Mouse (Mus musculus) MEL (cell line): ENCODE results near the gene Klrd1. TPM values are rescaled to one million over a fixed set of nuclear protein-coding genes. Genes with fewer than 3 reads are reported as not detected.

Experiments
- DNase-seq: peaks from one replicate; pipeline ENCODE4 v3.0.0; 2011; ENCODE audit warnings: low read depth, low spot score
- H3K27ac ChIP-seq: 2 replicates; pipeline ENCODE4 v1.5.1; 2012; ENCODE audit warnings: low read depth, mild to moderate bottlenecking, control low read depth, low read length, moderate library complexity; ENCODE audit not compliant: control insufficient read depth
- H3K27me3 ChIP-seq, 2 experiments: fragments of 150-350 bp in 1 of 2; sonication (generic) in 1 of 2; 2 replicates each; pipeline ENCODE4 v1.6.1; 2012; ENCODE audit warnings: low read length in 2 of 2, mild to moderate bottlenecking in 2 of 2, improper control_type of control experiment in 1 of 2, moderate library complexity in 1 of 2; ENCODE audit not compliant: insufficient read depth in 2 of 2, control insufficient read depth in 1 of 2
- H3K36me3 ChIP-seq, 2 experiments: 2 replicates each; pipeline ENCODE4 v1.6.1; 2012 to 2014; ENCODE audit warnings: low read length in 2 of 2, improper control_type of control experiment in 1 of 2, inconsistent platforms in 1 of 2, mild to moderate bottlenecking in 1 of 2; ENCODE audit not compliant: insufficient read depth in 2 of 2, control insufficient read depth in 1 of 2
- H3K4me1 ChIP-seq, 2 experiments: fragments of 150-350 bp in 1 of 2; sonication (generic) in 1 of 2; 2 replicates each; pipeline ENCODE4 v1.6.1; 2012; ENCODE audit warnings: low read length in 2 of 2, improper control_type of control experiment in 1 of 2, mild to moderate bottlenecking in 1 of 2; ENCODE audit not compliant: insufficient read depth in 2 of 2, control insufficient read depth in 1 of 2
- H3K4me3 ChIP-seq, 2 experiments: fragments of 150-350 bp in 1 of 2; sonication (generic) in 1 of 2; 2 replicates each; pipeline ENCODE4 v1.5.1; 2012; ENCODE audit warnings: low read depth in 2 of 2, low read length in 2 of 2, mild to moderate bottlenecking in 2 of 2, moderate library complexity in 2 of 2, control low read depth in 1 of 2, improper control_type of control experiment in 1 of 2; ENCODE audit not compliant: control insufficient read depth in 1 of 2, insufficient read depth in 1 of 2
- H3K79me2 ChIP-seq: 2 replicates; pipeline ENCODE4 v1.6.1; 2012; ENCODE audit warnings: mild to moderate bottlenecking, low read length, moderate library complexity; ENCODE audit not compliant: control insufficient read depth, poor library complexity, insufficient read depth
- H3K9ac ChIP-seq: 2 replicates; pipeline ENCODE4 v1.6.1; 2012; ENCODE audit warnings: low read depth, mild to moderate bottlenecking, control low read depth, low read length, moderate library complexity; ENCODE audit not compliant: control insufficient read depth, poor library complexity, severe bottlenecking
- H3K9me3 ChIP-seq: fragments of 150-350 bp; sonication (generic); replicated peaks from 2 replicates; pipeline ENCODE4 v1.6.1; 2012; ENCODE audit warnings: mild to moderate bottlenecking, low read length, improper control_type of control experiment, moderate library complexity; ENCODE audit not compliant: insufficient read depth
- BHLHE40 ChIP-seq: IDR thresholded peaks from 2 replicates; pipeline ENCODE4 v1.6.1; 2012; ENCODE audit warnings: low read depth, mild to moderate bottlenecking, inconsistent platforms, low read length, improper control_type of control experiment, borderline replicate concordance
- CHD2 ChIP-seq: IDR thresholded peaks from 2 replicates; pipeline ENCODE4 v1.6.1; 2011; ENCODE audit warnings: low read length, improper control_type of control experiment
- CTCF ChIP-seq, 3 experiments: IDR thresholded peaks in 2 of 3; conservative IDR thresholded peaks in 1 of 3; 2 replicates each; pipeline ENCODE4 v1.5.1; 2011 to 2012; ENCODE audit warnings: low read length in 3 of 3, low read depth in 2 of 3, mild to moderate bottlenecking in 2 of 3, improper control_type of control experiment in 1 of 3, inconsistent platforms in 1 of 3, mixed read lengths in 1 of 3, moderate library complexity in 1 of 3; ENCODE audit not compliant: control insufficient read depth in 1 of 3, insufficient read depth in 1 of 3, poor library complexity in 1 of 3, severe bottlenecking in 1 of 3
- EP300 ChIP-seq, 2 experiments: IDR thresholded peaks; 2 replicates each; pipeline ENCODE4 v1.6.1; 2011; ENCODE audit warnings: improper control_type of control experiment in 2 of 2, low read length in 2 of 2, low read depth in 1 of 2, mild to moderate bottlenecking in 1 of 2
- HCFC1 ChIP-seq: IDR thresholded peaks from 2 replicates; pipeline ENCODE4 v1.6.1; 2012; ENCODE audit warnings: low read depth, mild to moderate bottlenecking, inconsistent platforms, low read length, improper control_type of control experiment, moderate library complexity
- MAX ChIP-seq: IDR thresholded peaks from 2 replicates; pipeline ENCODE4 v1.6.1; 2011; ENCODE audit warnings: low read length, improper control_type of control experiment
- MAZ ChIP-seq: IDR thresholded peaks from 2 replicates; pipeline ENCODE4 v1.6.1; 2012; ENCODE audit warnings: low read depth, mild to moderate bottlenecking, inconsistent platforms, low read length, improper control_type of control experiment
- MYB ChIP-seq: IDR thresholded peaks from 2 replicates; pipeline ENCODE4 v1.6.1; 2011; ENCODE audit warnings: mild to moderate bottlenecking, low read depth, low read length, improper control_type of control experiment
- MYC ChIP-seq: IDR thresholded peaks from 2 replicates; pipeline ENCODE4 v1.6.1; 2011; ENCODE audit warnings: low read depth, mild to moderate bottlenecking, low read length, improper control_type of control experiment, moderate library complexity
- NELFE ChIP-seq: IDR thresholded peaks from 2 replicates; pipeline ENCODE4 v1.6.1; 2011; ENCODE audit warnings: low read depth, low read length, improper control_type of control experiment
- NRF1 ChIP-seq: IDR thresholded peaks from 2 replicates; pipeline ENCODE4 v1.6.1; 2014; ENCODE audit warnings: low read depth, mild to moderate bottlenecking, inconsistent platforms, low read length, improper control_type of control experiment, moderate library complexity; ENCODE audit not compliant: poor library complexity, insufficient read depth, severe bottlenecking
- POLR2A ChIP-seq, 2 experiments: IDR thresholded peaks; 2 replicates each; pipeline ENCODE4 v1.6.1; 2011 to 2012; ENCODE audit warnings: low read length in 2 of 2, mild to moderate bottlenecking in 2 of 2, control low read depth in 1 of 2, improper control_type of control experiment in 1 of 2, low read depth in 1 of 2, moderate library complexity in 1 of 2; ENCODE audit not compliant: control insufficient read depth in 1 of 2, insufficient read depth in 1 of 2, poor library complexity in 1 of 2
- POLR2AphosphoS2 ChIP-seq: IDR thresholded peaks from 2 replicates; pipeline ENCODE4 v1.6.1; 2011; ENCODE audit warnings: low read length, improper control_type of control experiment
- POLR2AphosphoS5 ChIP-seq: IDR thresholded peaks from 2 replicates; pipeline ENCODE4 v1.6.1; 2012; ENCODE audit warnings: low read depth, borderline replicate concordance, mild to moderate bottlenecking, inconsistent platforms, low read length, moderate library complexity, mixed read lengths
- RAD21 ChIP-seq: IDR thresholded peaks from 2 replicates; pipeline ENCODE4 v1.6.1; 2011; ENCODE audit warnings: mild to moderate bottlenecking, low read depth, low read length, improper control_type of control experiment
- SIN3A ChIP-seq: IDR thresholded peaks from 2 replicates; pipeline ENCODE4 v1.6.1; 2012; ENCODE audit warnings: low read length, improper control_type of control experiment, inconsistent platforms
- SMC3 ChIP-seq: IDR thresholded peaks from 2 replicates; pipeline ENCODE4 v1.6.1; 2011; ENCODE audit warnings: low read depth, low read length, improper control_type of control experiment
- TAL1 ChIP-seq: IDR thresholded peaks from 2 replicates; pipeline ENCODE4 v1.6.1; 2012; ENCODE audit warnings: mild to moderate bottlenecking, inconsistent platforms, low read length, moderate library complexity, mixed read lengths
- TBP ChIP-seq: IDR thresholded peaks from 2 replicates; pipeline ENCODE4 v1.8.0; 2011; ENCODE audit warnings: low read depth, low read length, improper control_type of control experiment
- UBTF ChIP-seq: IDR thresholded peaks from 2 replicates; pipeline ENCODE4 v1.6.1; 2012; ENCODE audit warnings: low read depth, mild to moderate bottlenecking, inconsistent platforms, low read length, improper control_type of control experiment, moderate library complexity, borderline replicate concordance; ENCODE audit not compliant: insufficient read depth
- USF1 ChIP-seq: IDR thresholded peaks from 2 replicates; pipeline ENCODE4 v1.6.1; 2014; ENCODE audit warnings: low read depth, mild to moderate bottlenecking, inconsistent platforms, low read length, improper control_type of control experiment, moderate library complexity
- ZNF384 ChIP-seq: IDR thresholded peaks from 2 replicates; pipeline ENCODE4 v1.6.1; 2012; ENCODE audit warnings: low read depth, mild to moderate bottlenecking, inconsistent platforms, low read length, improper control_type of control experiment
- polyA plus RNA-seq, 2 experiments: library from polyadenylated mRNA; stranded (reverse) in 1 of 2; unstranded in 1 of 2; fragments of >175 nt in 1 of 2; fragments of >200 nt in 1 of 2; gene quantifications; 2 replicates each; pipeline versions ENCODE4 v1.2.1 to v1.2.4; 2012; ENCODE audit warnings: low replicate concordance in 2 of 2, low read depth in 1 of 2; ENCODE audit not compliant: insufficient read length in 2 of 2, insufficient read depth in 1 of 2, missing spikeins in 1 of 2
- total RNA-seq: library from RNA; depleted of rRNA; stranded (reverse); fragments of 300-350 nt; gene quantifications from 2 replicates; pipeline ENCODE4 v1.2.3, GENCODE M21; 2012

The Klrd1 gene
- total and polyA plus RNA-seq, 3 experiments, result not detected

DNA sequence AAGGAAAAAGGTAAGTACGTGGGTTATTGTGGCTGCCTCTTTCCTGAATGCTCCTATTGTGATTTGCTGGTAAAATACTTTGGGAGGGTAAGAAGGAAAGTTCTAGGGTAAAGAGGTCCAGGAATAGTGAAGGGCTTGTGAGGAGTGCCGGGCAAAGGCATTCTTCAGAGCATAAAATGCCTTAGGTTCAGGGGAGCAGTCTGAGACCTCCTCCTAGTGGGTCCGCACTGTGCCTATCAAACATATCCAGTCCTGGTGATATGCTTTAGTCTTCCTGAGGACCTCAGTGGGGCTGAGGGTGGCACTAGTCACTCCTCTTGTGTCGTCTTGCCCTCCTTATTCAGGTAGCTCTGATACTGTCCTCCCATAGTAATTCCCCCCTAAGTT, 31.9 kb upstream of the Klrd1 start:
- Histone ChIP-seq H3K36me3 (peaks cover 0 to 18% of the 10 kb centered on the region in 2 experiments; a peak in 2 of 4 replicates), H3K79me2 (no peaks in the 10 kb centered on the region), H3K9me3 (no peaks in the 10 kb centered on the region), H3K4me1 (peaks cover 15 to 20% of the 10 kb centered on the region in 2 experiments), H3K4me3 (peak overlapping the region in 1 of 2 experiments; percentile 35; a peak in 2 of 4 replicates), H3K27ac (no peak overlapping the region), H3K9ac (peak overlapping the region; percentile 45; the same call in 1 of the 2 replicates), H3K27me3 (peaks cover 0 to 3% of the 10 kb centered on the region in 2 experiments; a peak in 3 of 4 replicates)
- DNase-seq, result no peak
- no peak for TF ChIP-seq ZNF384
- no peak for TF ChIP-seq TBP
- no peak for TF ChIP-seq RAD21
- no peak for TF ChIP-seq MAZ
- TF ChIP-seq MYC, result no peak
- no peak for TF ChIP-seq BHLHE40
- no peak for TF ChIP-seq POLR2A (IDR thresholded peaks at IDR 0.05; ENCODE audit: control insufficient read depth in 1 of 2, insufficient read depth in 1 of 2, low read depth in 1 of 2, low read length in 2 of 2, poor library complexity in 1 of 2)

- peaks cover 0 to 2% of the 10 kb centered on the region in 2 experiments; a peak in 2 of 4 replicates for H3K36me3 ChIP-seq
- no peak overlapping the region for H3K9ac ChIP-seq
- H3K4me1 ChIP-seq, result no peaks in the 10 kb centered on the region
- H3K79me2 ChIP-seq, result no peaks in the 10 kb centered on the region
- H3K4me3 ChIP-seq, result no peak overlapping the region
- no peaks in the 10 kb centered on the region for H3K9me3 ChIP-seq
- no peak for DNase-seq
- no peak for TF ChIP-seq TBP
- no peak for TF ChIP-seq RAD21
- no peak for TF ChIP-seq NELFE
- no peak for TF ChIP-seq TAL1
- TF ChIP-seq USF1, result no peak
- TF ChIP-seq NRF1, result no peak
- TF ChIP-seq POLR2AphosphoS5, result no peak
- no peak for TF ChIP-seq POLR2AphosphoS2
- TF ChIP-seq UBTF, result no peak
- TF ChIP-seq CTCF (IDR thresholded peaks at IDR 0.05 in 2 of 3, conservative IDR thresholded peaks at IDR 0.05 in 1 of 3; ENCODE audit: control insufficient read depth in 1 of 3, insufficient read depth in 1 of 3, low read depth in 2 of 3, low read length in 3 of 3, poor library complexity in 1 of 3, severe bottlenecking in 1 of 3), result no peak
- no peak for TF ChIP-seq SIN3A
- no peak for TF ChIP-seq MAZ
- TF ChIP-seq CHD2, result no peak
- no peak for TF ChIP-seq SMC3
- no peak for TF ChIP-seq MYB
- TF ChIP-seq MAX, result no peak
- no peak for TF ChIP-seq POLR2A (IDR thresholded peaks at IDR 0.05; ENCODE audit: control insufficient read depth in 1 of 2, insufficient read depth in 1 of 2, low read depth in 1 of 2, low read length in 2 of 2, poor library complexity in 1 of 2)
- no peak for TF ChIP-seq EP300 (IDR thresholded peaks at IDR 0.05; ENCODE audit: low read depth in 1 of 2, low read length in 2 of 2)
- TF ChIP-seq HCFC1, result no peak
- TF ChIP-seq BHLHE40, result no peak
- H3K27ac ChIP-seq, result no peak overlapping the region
- H3K27me3 ChIP-seq, result peaks cover 0 to 3% of the 10 kb centered on the region in 2 experiments; a peak in 3 of 4 replicates
These were observed 26.3 kb upstream of the Klrd1 start for GRCm38 (mm10) chr6:129565257-129565656.
